Mouse (Mus musculus) cerebellum, adult 9-10 months (tissue): ENCODE results near the gene Hsd17b1.
A peak's percentile ranks its signal among the peaks of the same experiment; 100 is the strongest.
"Not testable (repeated sequence)": the region's sequence is repeated elsewhere in the genome, so short reads cannot be mapped to it uniquely, and the experiment has no call there.

Experiments used
- DNase-seq: peaks from one replicate; pipeline ENCODE4 v3.0.0; 2022

The Hsd17b1 gene

DNA sequence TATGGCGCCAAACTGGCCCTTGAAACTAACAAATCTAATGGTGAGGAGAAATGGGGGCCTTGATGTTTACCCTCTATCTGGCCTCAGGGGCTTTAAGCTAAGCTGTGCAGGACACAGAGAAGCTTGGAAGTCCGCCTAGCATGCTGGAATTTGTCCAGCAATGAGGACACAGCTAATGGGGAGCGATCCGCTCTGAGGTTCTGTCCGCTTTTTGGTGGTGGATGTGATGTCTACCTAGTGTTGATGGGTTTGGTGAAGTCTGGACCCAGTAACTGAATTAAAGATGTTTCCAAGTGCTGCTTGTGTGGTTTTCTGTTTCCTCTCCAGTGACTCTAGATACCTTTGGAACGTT is 8.1 kb downstream of the Hsd17b1 start:
- peak; percentile 62 for DNase-seq

DNA sequence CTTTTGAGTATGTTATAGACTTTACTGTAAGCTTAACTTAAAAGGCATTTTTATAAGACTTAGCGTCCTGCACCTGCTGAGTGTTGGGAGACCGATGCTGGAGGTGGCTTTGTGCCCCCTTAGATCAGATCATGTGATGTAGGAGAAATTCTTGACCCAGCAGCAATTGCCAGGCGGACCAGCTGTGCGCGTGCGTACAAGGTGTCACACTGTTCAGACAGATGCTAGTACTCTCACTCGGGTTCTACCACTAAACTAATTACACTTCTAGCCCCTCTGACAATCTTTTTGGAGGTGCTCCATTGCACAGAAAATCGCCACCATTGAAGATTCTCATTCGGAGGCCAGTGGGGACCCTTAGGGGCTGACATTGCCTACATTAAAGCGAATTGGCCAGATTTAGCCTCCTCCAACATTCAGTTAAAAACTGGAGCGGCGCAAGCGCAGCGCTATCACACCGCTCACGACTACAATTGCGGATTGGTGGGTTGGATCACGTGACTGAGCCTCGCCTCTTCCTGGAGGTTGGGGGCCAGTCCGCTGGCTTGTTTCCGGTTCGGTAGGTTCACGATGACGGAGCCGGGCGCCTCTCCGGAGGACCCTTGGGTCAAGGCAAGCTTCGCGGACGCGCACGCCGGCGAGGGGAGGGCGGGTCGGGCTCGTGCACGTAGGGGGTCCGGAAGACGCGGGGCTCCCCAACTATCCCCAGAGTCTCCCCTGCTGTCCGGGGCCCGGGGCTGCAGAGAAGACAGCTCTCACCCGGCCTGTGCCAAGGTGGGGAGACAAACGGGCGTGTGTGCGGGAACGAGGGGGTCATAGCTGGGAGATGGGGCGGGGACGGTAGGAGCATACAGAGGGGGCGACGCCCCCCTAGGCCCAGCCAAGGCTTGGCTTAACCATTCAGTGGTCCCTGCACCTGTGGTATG is 8.8 kb downstream of the Hsd17b1 start, which contains the start of gene Mlx:
TSS of gene Mlx (plus strand) at position 522 of the 926 bp plus-strand sequence.
- peak; percentile 91 for DNase-seq

DNA sequence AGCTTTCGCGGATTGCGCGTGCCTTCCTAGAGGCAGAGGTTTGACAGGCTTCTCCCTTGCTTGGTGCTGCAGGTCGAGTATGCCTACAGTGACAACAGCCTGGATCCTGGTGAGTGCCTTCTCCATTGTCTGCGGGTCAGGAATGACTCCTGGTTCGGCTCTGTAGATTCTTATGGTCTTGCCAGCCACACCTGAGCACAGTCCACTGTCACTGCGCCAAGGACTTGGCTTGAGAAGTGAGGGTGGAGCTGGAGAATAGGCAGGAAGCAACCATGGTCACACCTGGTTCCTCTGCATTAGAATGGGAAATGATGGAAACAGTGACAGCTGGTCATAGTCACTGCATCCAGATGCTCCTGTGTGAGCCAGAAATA is 9.5 kb downstream of the Hsd17b1 start:
- no peak for DNase-seq

DNA sequence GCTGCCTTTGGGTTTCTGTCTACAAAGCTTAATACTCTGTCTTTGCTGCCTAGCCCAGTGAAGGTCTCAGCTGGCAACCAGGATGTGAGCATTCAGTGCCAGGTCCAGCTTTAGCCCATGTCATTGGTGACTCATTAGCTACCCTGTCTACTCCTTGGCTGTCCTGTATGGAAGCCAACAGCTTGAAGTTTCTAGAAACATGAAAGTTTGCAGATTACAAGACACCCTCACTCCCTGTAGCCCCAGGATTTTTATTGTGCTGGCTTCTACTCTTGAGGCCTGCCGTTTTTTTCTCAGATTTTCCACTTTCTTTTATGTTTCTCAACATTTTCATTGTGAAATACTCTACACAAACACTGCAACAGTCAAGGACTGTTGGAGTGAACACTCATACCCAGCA is 11.7 kb downstream of the Hsd17b1 start:
- no peak for DNase-seq

DNA sequence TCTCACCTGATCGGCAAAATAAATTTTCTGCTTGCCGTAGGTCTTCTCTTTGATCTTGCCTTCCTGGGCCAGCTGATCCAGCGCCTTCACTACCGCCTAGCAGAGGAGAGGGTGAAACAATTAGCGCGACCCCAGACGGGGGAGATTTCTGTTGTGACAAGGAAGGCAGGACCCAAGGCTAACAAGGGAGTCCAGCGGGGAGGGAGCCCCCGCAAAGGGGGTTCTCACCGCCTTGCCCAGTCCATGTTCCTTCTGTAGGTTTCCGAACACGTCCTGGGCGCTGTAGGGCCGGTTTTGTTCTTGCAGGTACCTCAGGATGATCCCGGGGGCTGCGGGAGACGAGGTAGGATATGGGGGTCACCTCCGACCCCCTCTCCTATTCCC is 16.7 kb downstream of the Hsd17b1 start:
- DNase-seq, result no peak

DNA sequence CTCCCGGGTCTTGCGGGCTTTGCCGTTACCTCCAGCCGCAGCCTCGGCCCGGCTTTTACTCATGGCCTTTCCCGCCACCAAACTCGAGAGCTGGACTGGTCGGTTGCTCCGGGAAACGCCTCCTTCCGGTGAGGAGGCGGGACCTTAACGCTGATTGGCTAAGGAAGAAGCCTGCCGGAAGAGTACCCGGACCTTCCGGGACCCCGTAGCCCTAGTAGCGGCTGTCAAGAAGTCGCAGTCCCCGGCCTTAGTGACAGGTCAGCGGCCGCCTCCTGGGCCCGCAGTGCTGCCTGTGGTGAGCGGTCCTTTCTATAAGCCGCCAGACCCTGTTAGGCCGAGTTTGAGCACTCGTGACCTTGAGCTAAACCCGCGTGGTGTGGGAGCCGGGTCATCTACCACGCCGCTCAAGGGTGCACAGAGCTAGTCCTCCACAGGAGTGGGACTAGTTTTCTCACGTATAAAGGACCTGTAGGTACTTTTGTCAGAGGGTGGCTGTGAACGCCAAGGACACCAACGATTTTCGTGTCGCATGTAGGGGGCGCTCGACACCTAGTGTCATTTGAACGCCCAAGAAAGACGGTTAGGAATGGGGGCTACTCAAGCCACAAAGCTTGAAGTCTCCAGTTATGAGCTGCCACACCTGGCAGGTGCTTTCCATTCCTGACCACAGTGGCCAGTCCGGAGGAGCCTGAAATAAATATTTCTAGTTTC is 17.3 kb downstream of the Hsd17b1 start, which contains the start of gene Psmc3ip:
TSS of gene Psmc3ip (minus strand) at position 123 of the 711 bp plus-strand sequence.
- DNase-seq, result peak; percentile 94

DNA sequence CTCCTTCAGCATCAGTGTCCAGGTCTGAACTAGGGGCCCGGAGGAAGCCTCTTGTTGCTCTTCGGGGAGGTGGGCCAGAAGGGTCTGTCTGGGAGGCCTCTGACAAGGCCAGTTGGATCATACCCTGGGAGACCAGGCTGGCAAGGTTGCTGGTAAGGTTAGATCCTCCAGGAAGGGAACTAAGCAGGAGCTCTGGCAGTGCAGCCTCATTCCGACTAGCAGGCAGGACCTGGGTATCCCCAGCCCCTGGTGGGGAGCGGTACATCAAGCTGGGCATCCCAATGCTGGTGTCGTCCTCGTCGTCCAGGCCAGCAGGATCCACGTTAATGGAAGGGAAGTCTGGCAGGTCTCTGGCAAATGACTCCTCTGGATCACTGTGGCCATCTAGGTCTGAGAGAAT is 20.0 kb downstream of the Hsd17b1 start:
- DNase-seq, result no peak

DNA sequence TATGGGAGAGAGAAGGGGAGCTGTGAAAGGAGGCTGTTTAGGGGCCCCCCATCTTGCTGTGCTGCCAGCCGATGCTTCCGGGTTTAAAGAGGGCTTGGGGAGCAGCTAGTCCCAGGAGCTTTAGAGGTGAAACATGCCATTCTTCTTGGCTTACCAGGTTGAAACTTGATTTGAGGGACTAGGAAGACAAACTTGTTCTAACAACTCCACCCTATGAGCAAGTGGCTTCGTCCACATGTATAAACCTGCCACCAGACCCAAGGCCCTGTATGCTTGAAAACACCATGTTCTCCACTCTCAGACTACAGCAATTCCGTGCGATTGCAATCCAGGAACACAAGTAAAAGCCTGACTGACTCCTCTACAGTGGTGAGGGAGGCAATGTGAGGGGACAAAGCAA is 24.8 kb downstream of the Hsd17b1 start:
- DNase-seq, result no peak

DNA sequence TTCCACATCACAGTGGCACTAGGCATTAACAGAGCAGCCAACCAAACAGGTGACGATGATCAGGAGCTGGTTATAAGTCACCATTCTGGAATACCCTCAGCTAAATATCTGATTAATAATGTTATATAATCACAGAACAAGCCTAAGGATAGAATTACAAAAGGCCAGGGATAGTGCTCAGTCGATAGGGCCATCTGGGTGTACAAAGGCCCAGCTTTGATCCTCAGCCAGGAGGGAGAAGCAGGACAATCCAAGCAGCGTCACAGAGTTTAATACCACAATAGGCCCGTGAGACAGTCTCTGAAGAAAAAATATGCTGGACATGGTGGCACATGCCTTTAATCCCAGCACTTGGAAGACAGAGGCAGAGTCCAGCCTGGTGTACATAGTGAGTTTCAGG is 31.1 kb downstream of the Hsd17b1 start:
- no peak for DNase-seq

DNA sequence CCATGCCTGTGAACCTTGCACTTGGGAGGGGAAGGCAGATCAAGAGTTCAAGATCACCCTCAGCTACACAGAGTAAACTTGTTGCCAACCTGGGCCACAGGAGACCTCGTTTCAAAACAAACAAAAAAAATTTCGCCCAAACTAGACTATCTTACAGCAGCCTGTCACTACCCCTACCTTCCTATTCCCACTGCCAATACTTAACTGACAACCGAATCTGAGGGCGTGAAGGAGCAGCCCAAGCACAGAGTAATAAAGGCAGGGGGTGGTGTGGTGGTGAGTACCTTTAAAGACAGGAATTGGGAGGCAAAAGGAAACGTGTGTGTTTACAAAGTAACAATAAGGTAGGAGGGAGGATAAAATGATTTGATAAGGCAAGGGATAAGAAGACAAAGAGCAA is 32.5 kb downstream of the Hsd17b1 start:
- DNase-seq, result no peak

DNA sequence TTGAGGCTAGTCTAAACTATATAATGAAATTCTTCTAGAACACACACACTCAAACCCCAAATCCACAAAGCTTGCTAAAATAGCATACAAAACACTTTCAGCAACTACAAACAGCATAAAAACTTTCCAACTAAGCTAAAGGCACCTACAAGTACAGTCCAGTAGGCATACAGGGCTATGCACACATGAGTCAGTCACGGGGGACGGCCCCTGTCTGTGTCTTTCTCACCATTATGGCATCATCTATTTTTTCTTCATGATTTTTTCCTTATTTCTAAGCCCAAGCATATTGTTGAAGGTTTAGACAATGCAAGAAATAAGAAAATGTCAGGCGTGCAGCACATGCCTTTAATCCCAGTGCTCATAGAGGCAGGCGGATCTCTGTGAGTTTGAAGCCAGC is 33.0 kb downstream of the Hsd17b1 start:
- DNase-seq, result no peak

DNA sequence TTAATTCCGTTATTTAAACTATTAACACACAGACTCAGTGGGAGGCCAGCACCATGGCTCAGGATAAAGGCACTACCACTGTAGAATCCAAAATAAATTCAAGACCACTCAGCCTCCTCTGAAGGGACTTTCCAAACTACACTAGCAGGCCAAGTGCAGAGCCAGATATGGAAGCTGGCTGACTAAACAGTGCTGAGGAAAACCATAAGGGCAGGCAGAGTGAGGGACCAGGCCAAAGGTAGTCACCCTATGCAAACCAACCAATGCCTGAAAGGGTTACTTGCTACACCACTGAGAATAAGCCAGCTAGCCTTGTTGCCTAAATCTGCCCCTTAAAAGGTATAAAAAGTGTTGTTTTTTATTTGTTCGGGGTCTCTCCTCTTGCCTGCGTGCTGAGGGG is 34.0 kb downstream of the Hsd17b1 start:
- no peak for DNase-seq

DNA sequence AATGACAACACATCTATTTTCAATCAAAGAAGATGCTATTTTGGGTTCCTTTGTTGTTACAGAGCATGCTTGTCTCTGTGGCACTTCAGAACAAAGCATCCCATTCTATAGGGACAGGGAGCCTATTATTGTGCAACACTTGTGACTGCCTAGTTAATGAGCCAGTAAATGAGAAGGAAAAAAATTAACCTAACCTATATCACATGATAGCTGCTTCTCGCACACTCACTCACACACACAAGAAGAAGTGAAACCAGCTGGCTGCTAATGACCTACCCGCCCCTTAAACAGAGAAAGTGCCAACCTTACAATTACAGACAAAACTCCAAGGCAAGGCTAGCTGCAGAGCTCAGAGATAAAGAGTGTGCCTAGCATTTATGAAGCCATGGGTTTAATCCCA is 37.4 kb downstream of the Hsd17b1 start:
- no peak for DNase-seq

DNA sequence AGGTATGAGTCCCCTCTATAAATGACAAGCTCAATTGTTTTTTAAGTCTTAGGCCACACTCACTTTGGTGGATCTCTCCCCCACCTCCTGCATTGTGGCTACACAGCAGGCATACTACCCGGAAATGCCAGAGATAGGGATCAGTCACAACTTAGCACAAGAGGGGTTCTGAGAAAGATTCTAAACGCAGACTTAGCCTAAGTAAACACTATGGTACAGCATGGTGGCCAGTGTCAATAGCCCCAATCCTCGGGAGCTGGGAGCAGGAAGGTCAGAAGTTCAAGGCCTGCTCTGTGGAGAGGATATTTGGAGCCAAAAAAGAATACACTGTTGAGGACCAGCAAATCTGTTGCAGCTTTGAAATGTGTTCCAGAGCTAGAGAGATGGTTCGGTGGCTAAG is 39.9 kb downstream of the Hsd17b1 start:
- no peak for DNase-seq

DNA sequence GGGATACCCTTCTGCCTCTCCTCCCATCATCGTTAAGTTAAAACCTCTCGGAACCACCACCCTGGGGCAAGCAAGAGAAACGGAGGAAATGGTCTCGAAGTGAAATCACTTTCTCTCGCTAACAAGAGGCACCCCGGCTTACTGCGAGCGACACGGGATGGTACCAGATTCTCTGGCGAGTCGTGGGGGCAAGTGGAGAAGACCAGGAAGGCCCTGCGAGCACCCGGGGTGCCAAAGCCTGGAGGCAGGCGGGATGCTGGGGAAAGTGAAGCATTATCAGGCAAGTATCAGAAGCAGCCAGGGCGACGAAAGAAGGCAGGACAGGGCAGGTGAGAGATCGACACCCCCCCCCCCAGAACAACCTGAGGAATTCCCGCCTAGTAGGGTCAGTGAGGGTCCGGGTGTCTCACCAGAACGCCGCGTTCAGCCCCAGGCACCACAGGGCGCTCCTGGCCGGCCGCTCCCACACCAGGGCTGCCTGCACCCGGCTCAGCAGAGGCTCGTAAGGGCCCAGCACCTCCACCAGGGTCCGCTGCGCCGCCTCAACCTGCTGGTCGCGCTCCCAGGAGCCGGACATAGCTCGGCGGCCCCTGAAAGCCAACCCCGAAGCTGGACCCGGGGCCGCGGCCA is 41.0 kb downstream of the Hsd17b1 start:
- DNase-seq, result no peak

DNA sequence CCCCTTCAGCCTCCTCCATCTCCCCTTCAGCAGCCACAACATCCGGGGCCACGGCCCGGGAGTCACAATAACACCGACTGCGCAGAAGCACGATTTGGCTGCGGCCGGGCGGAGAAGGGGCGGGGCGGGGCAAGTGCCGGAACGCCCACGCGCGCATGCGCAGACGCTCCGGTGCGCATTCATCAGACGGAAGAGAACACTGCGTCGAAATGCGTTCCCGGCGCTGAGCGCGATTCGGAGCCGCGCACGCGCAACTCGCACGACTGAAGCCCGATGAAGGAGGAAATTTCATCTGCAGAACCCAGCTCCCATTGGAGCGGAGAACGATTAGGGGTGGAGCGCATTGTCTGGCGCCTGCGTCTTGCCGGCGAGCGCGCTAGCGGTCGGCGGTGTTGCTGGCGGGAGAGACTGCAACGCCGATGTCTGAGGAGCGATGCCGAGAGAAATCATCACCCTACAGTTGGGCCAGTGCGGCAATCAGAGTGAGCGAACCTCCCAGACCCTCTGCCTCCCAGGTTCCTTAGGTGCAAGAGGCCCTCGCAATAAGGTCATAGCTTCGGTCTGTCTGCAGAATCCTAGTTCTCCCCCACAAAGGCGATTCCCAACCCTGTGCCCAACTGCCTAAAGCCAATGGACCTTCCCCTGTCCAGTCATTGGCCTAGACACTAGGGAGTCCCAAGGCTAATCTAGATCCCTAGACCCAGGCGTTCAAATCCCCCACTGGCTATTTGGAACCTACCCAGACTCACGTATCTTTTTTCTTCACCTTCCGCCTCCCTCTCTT is 41.7 kb downstream of the Hsd17b1 start, which contains the start of the genes Retreg3 and Tubg1:
TSS of gene Retreg3 (minus strand) at position 133 of the 784 bp plus-strand sequence.
TSS of gene Tubg1 (plus strand) at position 178 of the 784 bp plus-strand sequence.
- DNase-seq, result peak; percentile 98

DNA sequence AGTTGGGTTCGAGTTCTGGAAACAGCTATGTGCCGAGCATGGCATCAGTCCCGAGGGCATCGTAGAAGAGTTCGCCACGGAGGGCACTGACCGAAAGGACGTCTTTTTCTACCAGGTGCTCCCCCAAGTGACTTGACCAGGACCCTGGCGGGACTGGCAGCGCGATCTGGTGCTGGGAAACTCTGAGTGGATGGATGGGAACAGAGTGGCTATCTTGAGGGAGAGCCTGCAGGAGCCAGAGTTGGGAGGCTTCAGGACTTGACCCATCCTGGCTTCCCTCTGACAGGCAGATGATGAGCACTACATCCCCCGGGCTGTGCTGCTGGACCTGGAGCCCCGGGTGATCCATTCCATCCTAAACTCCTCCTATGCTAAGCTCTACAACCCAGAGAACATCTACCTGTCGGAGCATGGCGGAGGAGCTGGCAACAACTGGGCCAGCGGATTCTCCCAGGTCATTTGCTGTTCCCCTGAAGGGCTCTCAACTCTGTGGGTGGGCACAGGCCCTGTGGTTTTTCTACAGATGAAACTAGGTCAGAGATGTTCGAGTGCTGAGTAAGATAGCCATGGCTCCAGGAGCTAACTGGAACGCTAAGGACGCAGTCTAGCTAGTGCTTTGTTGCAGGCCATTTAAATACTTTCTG is 42.5 kb downstream of the Hsd17b1 start:
- DNase-seq, result no peak

DNA sequence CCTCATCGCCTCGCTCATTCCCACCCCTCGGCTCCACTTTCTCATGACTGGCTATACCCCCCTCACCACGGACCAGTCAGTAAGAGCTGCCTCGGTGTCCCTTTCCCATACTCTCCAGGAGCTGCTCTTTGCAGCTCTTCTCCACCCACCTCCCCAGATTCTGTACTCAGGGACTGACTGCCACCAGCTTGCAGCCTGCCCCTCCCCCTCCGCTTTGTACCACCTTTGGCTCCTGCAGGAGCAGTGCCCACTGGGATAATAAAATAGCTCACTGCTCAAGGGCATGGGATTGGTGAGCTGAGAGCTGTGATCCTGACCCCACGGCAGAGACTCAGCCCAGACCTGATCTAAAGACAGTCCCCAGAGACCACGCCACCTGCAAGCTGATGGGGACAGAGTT is 46.3 kb downstream of the Hsd17b1 start:
- DNase-seq, result not testable (repeated sequence)

DNA sequence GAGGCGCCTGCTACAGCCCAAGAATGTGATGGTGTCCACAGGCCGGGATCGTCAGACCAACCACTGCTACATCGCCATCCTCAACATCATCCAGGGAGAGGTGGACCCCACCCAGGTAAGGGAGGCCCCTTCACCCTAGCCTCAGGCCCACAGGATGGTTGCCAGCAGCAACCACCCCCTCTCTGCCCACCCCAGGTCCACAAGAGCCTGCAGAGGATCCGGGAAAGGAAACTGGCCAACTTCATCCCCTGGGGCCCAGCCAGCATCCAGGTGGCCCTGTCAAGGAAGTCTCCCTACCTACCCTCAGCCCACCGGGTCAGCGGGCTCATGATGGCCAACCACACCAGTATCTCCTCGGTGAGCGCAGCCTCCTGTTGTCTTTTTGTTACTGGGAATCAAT is 46.8 kb downstream of the Hsd17b1 start:
- not testable (repeated sequence) for DNase-seq

DNA sequence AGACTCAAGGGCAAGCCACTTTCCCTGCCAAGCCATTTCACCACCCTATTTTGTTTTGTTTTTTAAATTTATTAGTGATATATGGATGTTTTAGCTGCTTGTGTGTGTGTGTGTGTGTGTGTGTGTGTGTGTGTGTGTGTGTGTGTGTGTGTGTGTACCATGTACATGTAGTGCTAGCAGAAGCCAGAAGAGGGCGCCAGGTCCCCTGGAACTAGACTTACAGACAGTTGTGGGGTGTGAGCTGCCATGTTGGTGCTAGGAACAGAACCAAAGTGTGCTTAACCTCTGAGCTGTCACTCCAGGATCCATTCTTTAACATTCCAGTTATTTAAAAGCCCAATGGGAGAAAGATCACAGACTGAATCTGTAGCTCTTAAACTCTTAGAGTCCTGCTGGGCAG is 48.9 kb downstream of the Hsd17b1 start:
- DNase-seq, result no peak

DNA sequence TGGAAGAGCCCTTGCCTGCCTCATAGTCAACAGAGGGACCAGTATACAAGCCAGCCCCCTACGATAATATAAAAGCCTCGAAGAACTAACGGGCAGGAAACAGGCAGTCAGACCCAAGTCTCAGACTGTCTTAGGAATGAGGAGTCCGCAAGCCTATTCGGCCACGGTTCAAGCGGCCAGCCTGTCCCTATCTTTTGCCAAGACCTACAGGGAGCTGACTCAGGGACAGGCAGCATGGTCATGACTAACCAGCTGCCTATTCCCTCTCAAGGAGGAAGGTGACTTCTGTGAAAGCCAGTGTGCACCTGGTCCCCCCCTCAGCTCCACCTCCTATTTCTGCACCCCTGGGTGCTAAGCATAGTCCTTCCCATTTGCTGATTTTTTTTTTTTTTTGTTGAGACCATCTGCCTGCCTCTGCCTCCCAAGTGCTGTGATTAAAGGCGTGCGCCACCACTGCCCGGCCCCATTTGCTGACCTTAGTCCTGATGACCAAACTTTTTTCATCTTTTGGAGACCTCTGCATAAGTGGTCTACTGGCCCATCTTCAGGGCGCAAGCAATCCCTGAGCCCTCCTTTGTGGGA is 50.9 kb downstream of the Hsd17b1 start:
- DNase-seq, result peak; percentile 90
